Mouse (Mus musculus): ENCODE measurements around the gene Ccnb3. TPM values are rescaled to one million over a fixed set of nuclear protein-coding genes. Genes with fewer than 3 reads are reported as not detected.

The Ccnb3 gene
- not detected for polyA plus RNA-seq (2015; fragmentation: Illumina TruSeq; extraction: RNeasy Lipid Tissue Mini Kit (QIAGEN cat#74804); ENCODE audit: insufficient read depth, low replicate concordance)

DNA sequence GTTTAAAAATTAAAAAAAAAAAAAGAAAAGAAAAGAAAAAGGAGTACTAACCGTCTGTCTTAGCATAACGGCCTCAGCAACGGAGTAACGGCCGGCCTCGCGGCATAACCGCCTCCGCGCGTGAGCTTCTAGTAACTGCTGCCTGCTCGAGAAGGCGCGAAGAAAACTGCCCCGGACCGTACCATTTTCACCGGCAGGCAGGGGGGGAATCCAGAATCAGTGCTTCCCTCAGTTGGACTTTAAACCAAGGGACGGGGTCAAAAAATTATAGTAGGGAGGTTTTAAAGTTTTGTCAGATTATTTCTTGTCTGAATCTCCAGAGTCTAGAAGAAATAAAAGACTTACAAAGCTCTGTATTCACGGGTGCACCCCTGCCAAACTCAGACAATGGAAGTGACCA is at the start of gene Ccnb3:
Gene Ccnb3 (minus strand): TSS at position 101 of the 400 bp plus-strand sequence.

DNA sequence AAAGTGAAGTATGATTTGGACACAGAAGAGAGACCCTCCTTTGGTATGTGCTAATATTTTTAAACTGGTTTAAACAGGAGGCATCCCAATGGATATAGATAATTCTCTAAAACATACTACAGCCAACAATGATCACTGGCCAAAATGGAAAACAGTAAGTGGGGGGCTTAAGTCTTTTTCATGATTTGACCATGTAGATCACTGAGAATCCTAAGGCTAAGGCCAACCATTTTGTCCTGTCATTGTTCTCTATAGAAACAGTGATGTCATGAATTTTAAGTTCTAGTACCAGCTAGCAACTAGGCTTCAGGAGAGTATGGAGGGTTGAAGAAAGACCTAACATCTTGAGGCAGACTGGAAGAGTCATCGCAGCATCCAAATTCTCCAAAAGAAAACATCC is 25.8 kb upstream of the Ccnb3 start, which contains the start of gene Akap4:
Gene Akap4 (plus strand): TSS at position 301 of the 400 bp plus-strand sequence.

Other genes with a start within 250 kb of the Ccnb3 start
- gene Akap4, start 25.9 kb upstream of the Ccnb3 start, polyA plus RNA-seq (2015; fragmentation: Illumina TruSeq; extraction: RNeasy Lipid Tissue Mini Kit (QIAGEN cat#74804); ENCODE audit: insufficient read depth, low replicate concordance): not detected

Data from spleen, adult 10 weeks (tissue).